Mouse (Mus musculus) small intestine, adult 2 months (tissue): ENCODE measurements around the gene Tmem60.

Experiments used
- CTCF ChIP-seq: fragments of 200-500 bp; IDR thresholded peaks from 2 replicates; pipeline ENCODE4 v1.5.1; 2012; ENCODE audit warnings: low read depth, mild to moderate bottlenecking, control low read depth, inconsistent platforms, low read length, moderate library complexity, mixed read lengths; ENCODE audit not compliant: insufficient replicate concordance, insufficient read length; ENCODE audit errors: extremely low read depth
- POLR2A ChIP-seq: fragments of 200-500 bp; IDR thresholded peaks from 2 replicates; pipeline ENCODE4 v1.6.1; 2012; ENCODE audit warnings: low read depth, mild to moderate bottlenecking, control low read depth, inconsistent platforms, low read length, moderate library complexity

DNA sequence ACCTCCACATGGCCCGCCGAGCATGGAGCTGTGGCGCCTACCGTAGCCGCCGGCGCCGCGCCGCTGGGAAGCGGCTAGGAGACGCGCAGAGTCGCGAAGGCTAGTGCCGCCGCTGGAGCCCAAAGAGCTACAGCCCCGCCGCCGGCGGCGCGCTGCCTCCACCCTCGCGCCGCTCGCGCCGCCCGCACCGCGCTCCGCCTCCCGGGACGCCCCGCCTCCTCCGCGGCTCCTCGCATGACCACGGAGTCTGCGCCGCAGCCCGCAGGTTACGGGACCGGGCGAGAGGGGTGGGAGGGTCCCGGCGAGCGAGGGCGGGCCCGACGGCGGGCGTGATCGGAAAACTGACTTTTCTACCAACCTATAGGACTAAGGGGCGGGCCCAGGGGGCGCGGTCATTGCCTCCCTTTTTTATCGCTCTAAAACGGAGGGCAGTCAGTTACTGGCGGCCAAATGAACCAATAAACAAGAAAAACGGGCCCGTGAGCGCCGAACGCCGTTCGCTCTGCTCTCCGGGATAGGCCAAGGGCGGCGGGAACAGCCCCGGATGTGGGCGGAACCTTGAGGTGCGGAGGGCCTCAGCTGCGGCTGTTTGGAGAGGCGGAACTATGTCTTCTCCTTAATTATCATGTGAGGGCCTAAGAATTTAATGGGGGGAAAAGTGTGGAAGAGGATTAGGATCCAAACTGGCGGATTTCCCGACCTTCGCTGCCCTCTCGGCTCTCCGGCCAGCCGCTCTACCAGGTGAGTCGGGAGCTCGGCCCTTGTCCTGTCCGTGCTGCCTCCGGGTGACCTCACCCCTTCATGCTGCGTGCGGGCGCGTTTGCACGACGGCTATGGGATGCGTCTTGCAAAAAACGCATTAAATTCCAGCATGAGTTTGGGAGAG is at the start of gene Tmem60, which contains the start of gene Phtf2:
- TF ChIP-seq CTCF (peak; percentile 14; the same call in 1 of the 2 replicates), POLR2A (peak; percentile 96)
